Mouse (Mus musculus): ENCODE results near the gene Lrch1. TPM values are rescaled to one million over a fixed set of nuclear protein-coding genes. Genes with fewer than 3 reads are reported as not detected.

The Lrch1 gene
- polyA plus RNA-seq, 1 experiment = 13.6 TPM

GRCm38 (mm10) chr14:74926899-74927571 lies 20.6 kb downstream of the Lrch1 start:
- H3K4me3 ChIP-seq (ENCODE audit: insufficient read depth, low read length) = no peak overlapping the region
- TF ChIP-seq POLR2A (IDR thresholded peaks at IDR 0.05; ENCODE audit: extremely low read depth, insufficient read depth, low read length) (no peak), CTCF (IDR thresholded peaks at IDR 0.05; ENCODE audit: extremely low read depth, insufficient read depth, low read length) (no peak)
- H3K4me1 ChIP-seq (ENCODE audit: control insufficient read depth, insufficient read depth, low read length) = peaks cover 2% of the 10 kb centered on the region; the same call in 1 of the 2 replicates
- no peak overlapping the region for H3K27ac ChIP-seq (ENCODE audit: insufficient read depth, low read length)

- Histone ChIP-seq H3K4me3 (ENCODE audit: insufficient read depth, low read length) (no peak overlapping the region), H3K27ac (ENCODE audit: insufficient read depth, low read length) (no peak overlapping the region), H3K4me1 (ENCODE audit: control insufficient read depth, insufficient read depth, low read length) (peaks cover 2% of the 10 kb centered on the region; the same call in 1 of the 2 replicates)
- TF ChIP-seq POLR2A (IDR thresholded peaks at IDR 0.05; ENCODE audit: extremely low read depth, insufficient read depth, low read length) (no peak), CTCF (IDR thresholded peaks at IDR 0.05; ENCODE audit: extremely low read depth, insufficient read depth, low read length) (no peak)
Observed at GRCm38 (mm10) chr14:74925951-74926517, 21.6 kb downstream of the Lrch1 start.

GRCm38 (mm10) chr14:74924521-74924920 lies 23.2 kb downstream of the Lrch1 start:
- no peak for TF ChIP-seq POLR2A (IDR thresholded peaks at IDR 0.05; ENCODE audit: extremely low read depth, insufficient read depth, low read length)
- no peak for TF ChIP-seq CTCF (IDR thresholded peaks at IDR 0.05; ENCODE audit: extremely low read depth, insufficient read depth, low read length)
- H3K4me1 ChIP-seq (ENCODE audit: control insufficient read depth, insufficient read depth, low read length) = peaks cover 2% of the 10 kb centered on the region; the same call in 1 of the 2 replicates
- no peak overlapping the region for H3K27ac ChIP-seq (ENCODE audit: insufficient read depth, low read length)
- no peak overlapping the region for H3K4me3 ChIP-seq (ENCODE audit: insufficient read depth, low read length)

- no peak overlapping the region for H3K4me3 ChIP-seq (ENCODE audit: insufficient read depth, low read length)
- no peak overlapping the region for H3K27ac ChIP-seq (ENCODE audit: insufficient read depth, low read length)
- H3K4me1 ChIP-seq (ENCODE audit: control insufficient read depth, insufficient read depth, low read length) = peaks cover 2% of the 10 kb centered on the region; the same call in 1 of the 2 replicates
- TF ChIP-seq CTCF (IDR thresholded peaks at IDR 0.05; ENCODE audit: extremely low read depth, insufficient read depth, low read length) (no peak), POLR2A (IDR thresholded peaks at IDR 0.05; ENCODE audit: extremely low read depth, insufficient read depth, low read length) (no peak)
Observed at GRCm38 (mm10) chr14:74924031-74924430, 23.6 kb downstream of the Lrch1 start.

GRCm38 (mm10) chr14:74922039-74922736 lies 25.5 kb downstream of the Lrch1 start:
- Histone ChIP-seq H3K4me1 (ENCODE audit: control insufficient read depth, insufficient read depth, low read length) (peaks cover 6% of the 10 kb centered on the region), H3K4me3 (ENCODE audit: insufficient read depth, low read length) (no peak overlapping the region), H3K27ac (ENCODE audit: insufficient read depth, low read length) (no peak overlapping the region)
- no peak for TF ChIP-seq POLR2A (IDR thresholded peaks at IDR 0.05; ENCODE audit: extremely low read depth, insufficient read depth, low read length)
- no peak for TF ChIP-seq CTCF (IDR thresholded peaks at IDR 0.05; ENCODE audit: extremely low read depth, insufficient read depth, low read length)

GRCm38 (mm10) chr14:74921471-74921870 lies 26.2 kb downstream of the Lrch1 start:
- Histone ChIP-seq H3K4me3 (ENCODE audit: insufficient read depth, low read length) (no peak overlapping the region), H3K27ac (ENCODE audit: insufficient read depth, low read length) (no peak overlapping the region), H3K4me1 (ENCODE audit: control insufficient read depth, insufficient read depth, low read length) (peaks cover 6% of the 10 kb centered on the region)
- TF ChIP-seq POLR2A (IDR thresholded peaks at IDR 0.05; ENCODE audit: extremely low read depth, insufficient read depth, low read length) (no peak), CTCF (IDR thresholded peaks at IDR 0.05; ENCODE audit: extremely low read depth, insufficient read depth, low read length) (no peak)

GRCm38 (mm10) chr14:74919132-74919531 lies 28.5 kb downstream of the Lrch1 start:
- no peak overlapping the region for H3K27ac ChIP-seq (ENCODE audit: insufficient read depth, low read length)
- peaks cover 5% of the 10 kb centered on the region for H3K4me1 ChIP-seq (ENCODE audit: control insufficient read depth, insufficient read depth, low read length)
- TF ChIP-seq POLR2A (IDR thresholded peaks at IDR 0.05; ENCODE audit: extremely low read depth, insufficient read depth, low read length) (no peak), CTCF (IDR thresholded peaks at IDR 0.05; ENCODE audit: extremely low read depth, insufficient read depth, low read length) (no peak)
- no peak overlapping the region for H3K4me3 ChIP-seq (ENCODE audit: insufficient read depth, low read length)

- H3K27ac ChIP-seq (ENCODE audit: insufficient read depth, low read length) = no peak overlapping the region
- H3K4me3 ChIP-seq (ENCODE audit: insufficient read depth, low read length) = no peak overlapping the region
- TF ChIP-seq POLR2A (IDR thresholded peaks at IDR 0.05; ENCODE audit: extremely low read depth, insufficient read depth, low read length) (no peak), CTCF (IDR thresholded peaks at IDR 0.05; ENCODE audit: extremely low read depth, insufficient read depth, low read length) (no peak)
- H3K4me1 ChIP-seq (ENCODE audit: control insufficient read depth, insufficient read depth, low read length) = peaks cover 5% of the 10 kb centered on the region
Observed at GRCm38 (mm10) chr14:74918521-74919103, 29.1 kb downstream of the Lrch1 start.

GRCm38 (mm10) chr14:74917504-74918124 lies 30.1 kb downstream of the Lrch1 start:
- H3K27ac ChIP-seq (ENCODE audit: insufficient read depth, low read length) = no peak overlapping the region
- H3K4me1 ChIP-seq (ENCODE audit: control insufficient read depth, insufficient read depth, low read length) = peaks cover 5% of the 10 kb centered on the region
- H3K4me3 ChIP-seq (ENCODE audit: insufficient read depth, low read length) = no peak overlapping the region
- TF ChIP-seq POLR2A (IDR thresholded peaks at IDR 0.05; ENCODE audit: extremely low read depth, insufficient read depth, low read length) = no peak
- TF ChIP-seq CTCF (IDR thresholded peaks at IDR 0.05; ENCODE audit: extremely low read depth, insufficient read depth, low read length) = no peak
